Mouse (Mus musculus) midbrain, postnatal 0 days (tissue): ENCODE measurements around the gene 4930558K02Rik. TPM values are rescaled to one million over a fixed set of nuclear protein-coding genes. Genes with fewer than 3 reads are reported as not detected.

Source experiments
- ATAC-seq: fragments of 200-750 bp; cut with Nextera tagmentation; 2 replicates; pipeline ENCODE4 v1.8.0; 2017; ENCODE audit warnings: moderate number of reproducible peaks, mild to moderate bottlenecking, moderate TSS enrichment, moderate library complexity; ENCODE audit not compliant: low FRiP score
- DNase-seq: peaks from one replicate; pipeline ENCODE4 v3.0.0-alpha.2; 2015; ENCODE audit warnings: low spot score
- H3K27ac ChIP-seq: fragments of 300-500 bp; sonication (generic); 2 replicates; pipeline ENCODE4 v1.5.1; 2014; ENCODE audit warnings: low read depth, mild to moderate bottlenecking, low read length, mixed read lengths
- H3K27me3 ChIP-seq: fragments of 300-500 bp; sonication (generic); 2 replicates; pipeline ENCODE4 v1.6.1; 2014; ENCODE audit warnings: low read length, control low read depth, mixed read lengths; ENCODE audit not compliant: insufficient read depth
- H3K36me3 ChIP-seq: fragments of 300-500 bp; sonication (generic); 2 replicates; pipeline ENCODE4 v1.6.1; 2014; ENCODE audit warnings: low read length, control low read depth, mixed read lengths; ENCODE audit not compliant: insufficient read depth
- H3K4me1 ChIP-seq: fragments of 300-500 bp; sonication (generic); 2 replicates; pipeline ENCODE4 v1.6.1; 2014; ENCODE audit warnings: mild to moderate bottlenecking, control low read depth, antibody characterized with exemption, low read length, mixed read lengths; ENCODE audit not compliant: insufficient read depth
- H3K4me2 ChIP-seq: fragments of 300-500 bp; sonication (generic); 2 replicates; pipeline ENCODE4 v1.6.1; 2014; ENCODE audit warnings: low read depth, mild to moderate bottlenecking, low read length, mixed read lengths; ENCODE audit not compliant: poor library complexity, severe bottlenecking
- H3K4me3 ChIP-seq: fragments of 300-500 bp; sonication (generic); 2 replicates; pipeline ENCODE4 v1.5.1; 2014; ENCODE audit warnings: low read depth, mild to moderate bottlenecking, low read length, moderate library complexity
- H3K9ac ChIP-seq: fragments of 300-500 bp; sonication (generic); replicated peaks from 2 replicates; pipeline ENCODE4 v1.6.1; 2014; ENCODE audit warnings: mild to moderate bottlenecking, low read length, moderate library complexity, mixed read lengths; ENCODE audit not compliant: poor library complexity, severe bottlenecking
- H3K9me3 ChIP-seq: fragments of 300-500 bp; sonication (generic); 2 replicates; pipeline ENCODE4 v1.6.1; 2016; ENCODE audit warnings: low read length, control low read depth
- CTCF ChIP-seq: IDR thresholded peaks from 2 replicates; pipeline ENCODE4 v1.5.1; 2016; ENCODE audit warnings: antibody characterized with exemption, mild to moderate bottlenecking
- WGBS: fragments of 180-500 bp; shearing (Covaris S2); extraction: QIAGEN DNeasy Blood & Tissue Kit; methylation state at CpG from one replicate; pipeline ENCODE4 v1.1.7; 2014; 5-methylcytosine and 5-hydroxymethylcytosine counted together
- polyA plus RNA-seq: library from polyadenylated mRNA; unstranded; fragments of >200 nt; fragmentation: Nextera tagmentation; extraction: Ambion mirVana; gene quantifications from 2 replicates; pipeline ENCODE4 v1.2.1, GENCODE M21; 2015
- total RNA-seq: library from RNA; depleted of rRNA; stranded (reverse); fragments of >200 nt; gene quantifications from 2 replicates; pipeline ENCODE4 v1.2.3, GENCODE M21; 2014

Gene 4930558K02Rik
- total and polyA plus RNA-seq, 2 experiments from 2014 or later, result 0.47 TPM; not detected in 1

- TF ChIP-seq CTCF, result no peak
Observed at GRCm38 (mm10) chr1:161927976-161928375, 51.5 kb downstream of the 4930558K02Rik start.

GRCm38 (mm10) chr1:161925281-161925805, 54.1 kb downstream of the 4930558K02Rik start:
- Histone ChIP-seq H3K4me2 (no peak overlapping the region), H3K27ac (no peak overlapping the region), H3K9me3 (no peaks in the 10 kb centered on the region), H3K36me3 (no peaks in the 10 kb centered on the region), H3K4me3 (no peak overlapping the region), H3K4me1 (no peaks in the 10 kb centered on the region), H3K9ac (no peak overlapping the region), H3K27me3 (no peaks in the 10 kb centered on the region)
- 88% methylated on average over 13 of the region's 13 CpGs for WGBS
- TF ChIP-seq CTCF, result no peak
- ATAC-seq (no peak), DNase-seq (no peak)

More at GRCm38 (mm10) chr1:161927976-161928375, 51.5 kb downstream of the 4930558K02Rik start:
- H3K4me2 ChIP-seq, result no peak overlapping the region
- H3K9ac ChIP-seq, result no peak overlapping the region
- no peaks in the 10 kb centered on the region for H3K4me1 ChIP-seq
- ATAC-seq (no peak), DNase-seq (no peak)
- no peak overlapping the region for H3K27ac ChIP-seq
- H3K4me3 ChIP-seq, result no peak overlapping the region
- H3K9me3 ChIP-seq, result no peaks in the 10 kb centered on the region
- 78% methylated on average over 2 of the region's 2 CpGs for WGBS
- no peaks in the 10 kb centered on the region for H3K27me3 ChIP-seq
- H3K36me3 ChIP-seq, result no peaks in the 10 kb centered on the region

GRCm38 (mm10) chr1:161924321-161924720, 55.1 kb downstream of the 4930558K02Rik start:
- no peak for TF ChIP-seq CTCF
- DNase-seq (no peak), ATAC-seq (no peak)
- no peak overlapping the region for H3K4me3 ChIP-seq
- H3K4me2 ChIP-seq, result no peak overlapping the region
- H3K4me1 ChIP-seq, result no peaks in the 10 kb centered on the region
- no peaks in the 10 kb centered on the region for H3K9me3 ChIP-seq
- WGBS, result 49% methylated on average over 3 of the region's 3 CpGs
- H3K27ac ChIP-seq, result no peak overlapping the region
- H3K36me3 ChIP-seq, result no peaks in the 10 kb centered on the region
- H3K27me3 ChIP-seq, result no peaks in the 10 kb centered on the region
- H3K9ac ChIP-seq, result no peak overlapping the region

- no peak overlapping the region for H3K4me2 ChIP-seq
- DNase-seq (no peak), ATAC-seq (no peak)
- 81% methylated on average over 6 of the region's 6 CpGs for WGBS
- no peaks in the 10 kb centered on the region for H3K36me3 ChIP-seq
- no peaks in the 10 kb centered on the region for H3K4me1 ChIP-seq
- H3K27ac ChIP-seq, result no peak overlapping the region
- TF ChIP-seq CTCF, result no peak
- H3K9me3 ChIP-seq, result no peaks in the 10 kb centered on the region
- H3K27me3 ChIP-seq, result no peaks in the 10 kb centered on the region
- H3K4me3 ChIP-seq, result no peak overlapping the region
- H3K9ac ChIP-seq, result no peak overlapping the region
Observed at GRCm38 (mm10) chr1:161921928-161922327, 57.5 kb downstream of the 4930558K02Rik start.

- Histone ChIP-seq H3K27ac (no peak overlapping the region), H3K4me1 (no peaks in the 10 kb centered on the region), H3K9ac (no peak overlapping the region), H3K27me3 (no peaks in the 10 kb centered on the region), H3K4me3 (no peak overlapping the region), H3K4me2 (no peak overlapping the region), H3K9me3 (no peaks in the 10 kb centered on the region), H3K36me3 (no peaks in the 10 kb centered on the region)
- no peak for TF ChIP-seq CTCF
- DNase-seq (no peak), ATAC-seq (no peak)
- WGBS, result 88% methylated on average over 9 of the region's 9 CpGs
Observed at GRCm38 (mm10) chr1:161920475-161921454, 58.7 kb downstream of the 4930558K02Rik start.

GRCm38 (mm10) chr1:161919594-161919993, 59.8 kb downstream of the 4930558K02Rik start:
- no peaks in the 10 kb centered on the region for H3K27me3 ChIP-seq
- H3K9me3 ChIP-seq, result no peaks in the 10 kb centered on the region
- H3K36me3 ChIP-seq, result no peaks in the 10 kb centered on the region
- WGBS, result 94% methylated on average over 2 of the region's 2 CpGs
- no peak overlapping the region for H3K4me2 ChIP-seq
- no peak for TF ChIP-seq CTCF
- ATAC-seq, result no peak
- no peaks in the 10 kb centered on the region for H3K4me1 ChIP-seq
- H3K9ac ChIP-seq, result no peak overlapping the region
- no peak overlapping the region for H3K27ac ChIP-seq
- no peak overlapping the region for H3K4me3 ChIP-seq
- DNase-seq, result no peak
